Mouse (Mus musculus) G1E (cell line): ENCODE data around the gene Atp1b1. TPM values are rescaled to one million over a fixed set of nuclear protein-coding genes. Genes with fewer than 3 reads are reported as not detected.

Source experiments
- ATAC-seq: 2 replicates; pipeline ENCODE4 v1.8.0; 2016; ENCODE audit warnings: mild to moderate bottlenecking; ENCODE audit not compliant: insufficient number of reproducible peaks, poor library complexity, low FRiP score, severe bottlenecking; ENCODE audit errors: extremely low read depth
- DNase-seq: peaks from one replicate; pipeline ENCODE4 v3.0.0; 2012; ENCODE audit warnings: low spot score
- H3K27me3 ChIP-seq: 2 replicates; pipeline ENCODE4 v1.6.1; 2012; ENCODE audit warnings: mild to moderate bottlenecking, low read length, inconsistent platforms; ENCODE audit not compliant: insufficient read depth
- H3K36me3 ChIP-seq: replicated peaks from 2 replicates; pipeline ENCODE3; 2012; ENCODE audit warnings: mild to moderate bottlenecking, inconsistent platforms
- H3K4me1 ChIP-seq: 2 replicates; pipeline ENCODE4 v1.6.1; 2012; ENCODE audit warnings: low read depth, low read length, inconsistent platforms, mixed read lengths; ENCODE audit not compliant: insufficient read depth
- H3K4me3 ChIP-seq: 2 replicates; pipeline ENCODE4 v1.5.1; 2012; ENCODE audit warnings: low read depth, mild to moderate bottlenecking, inconsistent platforms, low read length, moderate library complexity, mixed read lengths
- H3K9me3 ChIP-seq: replicated peaks from 2 replicates; pipeline ENCODE4 v1.6.1; 2012; ENCODE audit warnings: inconsistent platforms
- CTCF ChIP-seq: IDR thresholded peaks from 2 replicates; pipeline ENCODE4 v1.5.1; 2012; ENCODE audit warnings: low read depth, low read length, inconsistent platforms, mixed read lengths
- GATA1 ChIP-seq: IDR thresholded peaks from 2 replicates; pipeline ENCODE4 v1.6.1; 2012; ENCODE audit warnings: borderline replicate concordance, low read length, inconsistent platforms, mixed read lengths
- GATA2 ChIP-seq: IDR thresholded peaks from 2 replicates; pipeline ENCODE4 v1.6.1; 2012; ENCODE audit warnings: low read depth, low read length, inconsistent platforms, borderline replicate concordance
- POLR2AphosphoS5 ChIP-seq: IDR thresholded peaks from 2 replicates; pipeline ENCODE4 v1.6.1; 2012; ENCODE audit warnings: low read depth, low read length, inconsistent platforms; ENCODE audit not compliant: insufficient replicate concordance
- TAL1 ChIP-seq: conservative IDR thresholded peaks from 2 replicates; pipeline ENCODE4 v1.6.1; 2012; ENCODE audit warnings: low read depth, low read length, inconsistent platforms, mixed read lengths
- polyA plus RNA-seq: library from polyadenylated mRNA; stranded (reverse); fragments of >175 nt; gene quantifications from 2 replicates; pipeline ENCODE4 v1.2.3, GENCODE M21; 2012
- total RNA-seq, 2 experiments: library from RNA; stranded (forward) in 1 of 2; stranded (reverse) in 1 of 2; fragments of 200-1000 nt in 1 of 2; fragments of >200 nt in 1 of 2; fragmentation: Nextera tagmentation in 1 of 2; gene quantifications; 2 replicates each; pipeline ENCODE4 v1.2.3; 2014 to 2017

Atp1b1 gene
- total and polyA plus RNA-seq, 3 experiments = 0.76 TPM; not detected in 2

GRCm38 (mm10) chr1:164447521-164447920 lies 10.6 kb downstream of the Atp1b1 start:
- Histone ChIP-seq H3K9me3 (no peaks in the 10 kb centered on the region), H3K36me3 (no peaks in the 10 kb centered on the region), H3K27me3 (no peaks in the 10 kb centered on the region), H3K4me3 (no peak overlapping the region), H3K4me1 (no peaks in the 10 kb centered on the region)
- DNase-seq = no peak
- no peak for TF ChIP-seq GATA2
- no peak for ATAC-seq

- DNase-seq = no peak
- Histone ChIP-seq H3K36me3 (no peaks in the 10 kb centered on the region), H3K4me1 (no peaks in the 10 kb centered on the region), H3K27me3 (no peaks in the 10 kb centered on the region), H3K4me3 (no peak overlapping the region), H3K9me3 (no peaks in the 10 kb centered on the region)
- TF ChIP-seq GATA1 (no peak), POLR2AphosphoS5 (no peak), CTCF (no peak), TAL1 (no peak), GATA2 (no peak)
- no peak for ATAC-seq
These were observed 11.6 kb downstream of the Atp1b1 start for GRCm38 (mm10) chr1:164446535-164446934.

GRCm38 (mm10) chr1:164445620-164446162 lies 12.5 kb downstream of the Atp1b1 start:
- H3K9me3 ChIP-seq = no peaks in the 10 kb centered on the region
- TF ChIP-seq GATA2 (no peak), TAL1 (no peak), GATA1 (no peak)
- no peaks in the 10 kb centered on the region for H3K36me3 ChIP-seq
- H3K4me3 ChIP-seq = no peak overlapping the region
- no peak for DNase-seq
- no peak for ATAC-seq
- no peaks in the 10 kb centered on the region for H3K4me1 ChIP-seq
- no peaks in the 10 kb centered on the region for H3K27me3 ChIP-seq

GRCm38 (mm10) chr1:164441408-164441974 lies 16.7 kb downstream of the Atp1b1 start:
- TF ChIP-seq CTCF (no peak), GATA1 (no peak), TAL1 (no peak), GATA2 (no peak), POLR2AphosphoS5 (no peak)
- Histone ChIP-seq H3K9me3 (no peaks in the 10 kb centered on the region), H3K4me1 (no peaks in the 10 kb centered on the region), H3K4me3 (no peak overlapping the region), H3K27me3 (no peaks in the 10 kb centered on the region), H3K36me3 (peaks cover 10% of the 10 kb centered on the region)
- no peak for DNase-seq
- no peak for ATAC-seq

- no peak overlapping the region for H3K4me3 ChIP-seq
- no peaks in the 10 kb centered on the region for H3K27me3 ChIP-seq
These were observed 17.3 kb downstream of the Atp1b1 start for GRCm38 (mm10) chr1:164440708-164441407.

GRCm38 (mm10) chr1:164440230-164440629 lies 17.9 kb downstream of the Atp1b1 start:
- no peak for TF ChIP-seq POLR2AphosphoS5
- no peak for TF ChIP-seq GATA2
- no peak for TF ChIP-seq CTCF
- TF ChIP-seq GATA1 = no peak
- no peak for TF ChIP-seq TAL1
- H3K27me3 ChIP-seq = no peaks in the 10 kb centered on the region
- DNase-seq = no peak
- H3K4me3 ChIP-seq = no peak overlapping the region
- H3K9me3 ChIP-seq = no peaks in the 10 kb centered on the region
- H3K4me1 ChIP-seq = no peaks in the 10 kb centered on the region
- no peak for ATAC-seq
- peaks cover 10% of the 10 kb centered on the region for H3K36me3 ChIP-seq

More at GRCm38 (mm10) chr1:164440708-164441407, 17.3 kb downstream of the Atp1b1 start:
- H3K9me3 ChIP-seq = no peaks in the 10 kb centered on the region
- DNase-seq (no peak), ATAC-seq (no peak)
- H3K36me3 ChIP-seq = peaks cover 10% of the 10 kb centered on the region
- no peaks in the 10 kb centered on the region for H3K4me1 ChIP-seq
- TF ChIP-seq CTCF = no peak
- TF ChIP-seq POLR2AphosphoS5 = no peak
- TF ChIP-seq GATA2 = no peak
- TF ChIP-seq TAL1 = no peak
- TF ChIP-seq GATA1 = no peak
